Mouse (Mus musculus): ENCODE results near the gene Elob. TPM values are rescaled to one million over a fixed set of nuclear protein-coding genes. Genes with fewer than 3 reads are reported as not detected.

The Elob gene
- polyA plus RNA-seq, 1 experiment from 2014 or later = 1,222 TPM

DNA sequence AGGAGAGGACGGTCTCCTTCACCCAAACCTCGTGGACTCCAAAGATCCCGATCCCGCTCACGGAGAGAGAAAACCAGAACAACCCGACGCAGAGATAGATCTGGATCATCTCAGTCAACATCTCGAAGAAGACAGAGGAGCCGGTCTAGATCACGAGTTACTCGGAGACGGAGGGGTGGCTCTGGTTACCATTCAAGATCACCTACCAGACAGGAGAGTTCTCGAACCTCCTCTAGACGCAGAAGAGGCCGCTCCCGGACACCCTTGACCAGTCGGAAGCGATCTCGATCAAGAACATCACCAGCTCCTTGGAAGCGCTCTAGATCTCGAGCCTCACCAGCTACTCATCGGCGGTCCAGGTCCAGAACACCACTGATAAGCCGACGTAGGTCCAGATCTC lies 9.7 kb downstream of the Elob start:
- peaks cover 48% of the 10 kb centered on the region for H3K9me3 ChIP-seq
- 97% methylated on average over 25 of the region's 25 CpGs for WGBS
- no peak overlapping the region for H3K4me3 ChIP-seq

GRCm38 (mm10) chr17:23818579-23818978 lies 10.4 kb downstream of the Elob start:
- Histone ChIP-seq H3K27ac (no peak overlapping the region), H3K27me3 (ENCODE audit: insufficient read depth, poor library complexity, severe bottlenecking) (no peaks in the 10 kb centered on the region), H3K9me3 (peaks cover 48% of the 10 kb centered on the region), H3K4me3 (no peak overlapping the region), H3K36me3 (peaks cover 100% of the 10 kb centered on the region), H3K4me1 (replicated peaks) (no peaks in the 10 kb centered on the region)
- WGBS = 96% methylated on average over 8 of the region's 8 CpGs
- no peak for DNase-seq (ENCODE audit: low spot score)

More for the DNA sequence above, 9.7 kb downstream of the Elob start:
- no peaks in the 10 kb centered on the region for H3K4me1 ChIP-seq (replicated peaks)
- DNase-seq (ENCODE audit: low spot score) = no peak
- no peak overlapping the region for H3K27ac ChIP-seq
- H3K36me3 ChIP-seq = peaks cover 100% of the 10 kb centered on the region
- H3K27me3 ChIP-seq (ENCODE audit: insufficient read depth, poor library complexity, severe bottlenecking) = no peaks in the 10 kb centered on the region

GRCm38 (mm10) chr17:23815641-23816040 lies 13.3 kb downstream of the Elob start:
- Histone ChIP-seq H3K4me3 (no peak overlapping the region; the same call in 1 of the 2 replicates), H3K27ac (no peak overlapping the region), H3K27me3 (ENCODE audit: insufficient read depth, poor library complexity, severe bottlenecking) (no peaks in the 10 kb centered on the region), H3K4me1 (replicated peaks) (no peaks in the 10 kb centered on the region), H3K36me3 (peaks cover 100% of the 10 kb centered on the region), H3K9me3 (peaks cover 46% of the 10 kb centered on the region)
- 98% methylated on average over 16 of the region's 16 CpGs for WGBS
- no peak for DNase-seq (ENCODE audit: low spot score)

GRCm38 (mm10) chr17:23807918-23808317 lies 21.0 kb downstream of the Elob start:
- Histone ChIP-seq H3K27ac (no peak overlapping the region), H3K4me3 (no peak overlapping the region), H3K9me3 (no peaks in the 10 kb centered on the region), H3K36me3 (peaks cover 64% of the 10 kb centered on the region), H3K4me1 (replicated peaks) (peaks cover 27% of the 10 kb centered on the region), H3K27me3 (ENCODE audit: insufficient read depth, poor library complexity, severe bottlenecking) (no peaks in the 10 kb centered on the region)
- no peak for DNase-seq (ENCODE audit: low spot score)
- 90% methylated on average over 3 of the region's 3 CpGs for WGBS

GRCm38 (mm10) chr17:23806867-23807266 lies 22.1 kb downstream of the Elob start:
- H3K27ac ChIP-seq = no peak overlapping the region
- peaks cover 33% of the 10 kb centered on the region for H3K4me1 ChIP-seq (replicated peaks)
- no peak for DNase-seq (ENCODE audit: low spot score)
- H3K9me3 ChIP-seq = no peaks in the 10 kb centered on the region
- peaks cover 54% of the 10 kb centered on the region for H3K36me3 ChIP-seq
- no peaks in the 10 kb centered on the region for H3K27me3 ChIP-seq (ENCODE audit: insufficient read depth, poor library complexity, severe bottlenecking)
- H3K4me3 ChIP-seq = peak overlapping the region; percentile 99; the same call in 1 of the 2 replicates
- WGBS = 84% methylated on average over 25 of the region's 25 CpGs

GRCm38 (mm10) chr17:23804426-23805085 lies 24.4 kb downstream of the Elob start:
- H3K4me3 ChIP-seq = peak overlapping the region; percentile 99
- no peak for DNase-seq (ENCODE audit: low spot score)
- peaks cover 31% of the 10 kb centered on the region for H3K36me3 ChIP-seq
- H3K4me1 ChIP-seq (replicated peaks) = peaks cover 37% of the 10 kb centered on the region
- H3K27me3 ChIP-seq (ENCODE audit: insufficient read depth, poor library complexity, severe bottlenecking) = no peaks in the 10 kb centered on the region
- H3K9me3 ChIP-seq = no peaks in the 10 kb centered on the region
- 13% methylated on average over 8 of the region's 8 CpGs for WGBS
- peak overlapping the region; percentile 98 for H3K27ac ChIP-seq

GRCm38 (mm10) chr17:23803366-23804041 lies 25.4 kb downstream of the Elob start:
- H3K27me3 ChIP-seq (ENCODE audit: insufficient read depth, poor library complexity, severe bottlenecking) = no peaks in the 10 kb centered on the region
- under 1% methylated on average over 83 of the region's 83 CpGs for WGBS
- H3K4me1 ChIP-seq (replicated peaks) = peaks cover 37% of the 10 kb centered on the region
- peak; percentile 87 for DNase-seq (ENCODE audit: low spot score)
- peak overlapping the region; percentile 98 for H3K27ac ChIP-seq
- peaks cover 20% of the 10 kb centered on the region for H3K36me3 ChIP-seq
- H3K9me3 ChIP-seq = no peaks in the 10 kb centered on the region
- H3K4me3 ChIP-seq = peak overlapping the region; percentile 99

- under 1% methylated on average over 60 of the region's 60 CpGs for WGBS
- no peaks in the 10 kb centered on the region for H3K27me3 ChIP-seq (ENCODE audit: insufficient read depth, poor library complexity, severe bottlenecking)
- peaks cover 37% of the 10 kb centered on the region for H3K4me1 ChIP-seq (replicated peaks)
- H3K27ac ChIP-seq = peak overlapping the region; percentile 98
- H3K36me3 ChIP-seq = peaks cover 15% of the 10 kb centered on the region
- no peaks in the 10 kb centered on the region for H3K9me3 ChIP-seq
- peak; percentile 97 for DNase-seq (ENCODE audit: low spot score)
- H3K4me3 ChIP-seq = peak overlapping the region; percentile 99
Observed at GRCm38 (mm10) chr17:23802746-23803365, 26.1 kb downstream of the Elob start.

DNA sequence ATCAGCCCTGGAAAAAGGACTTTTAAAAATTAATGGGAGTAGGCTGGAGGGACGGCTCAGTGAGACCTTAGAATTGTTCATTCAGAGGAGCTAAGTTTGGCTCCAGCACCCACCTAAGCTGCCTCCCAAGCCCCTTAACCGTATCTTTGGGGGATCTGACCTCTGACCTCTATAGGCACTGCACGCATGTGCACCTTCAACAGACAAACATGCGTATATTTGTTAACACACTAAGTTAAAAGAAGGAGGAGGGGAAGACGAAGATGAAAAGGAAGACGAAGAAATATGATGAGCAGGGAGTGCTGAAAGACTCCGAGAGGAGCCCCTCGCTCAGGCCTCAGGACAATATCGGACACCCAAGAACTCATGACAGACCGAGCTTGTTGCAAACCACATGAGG lies 27.3 kb downstream of the Elob start:
- H3K27me3 ChIP-seq (ENCODE audit: insufficient read depth, poor library complexity, severe bottlenecking) = no peaks in the 10 kb centered on the region
- 93% methylated on average over 10 of the region's 10 CpGs for WGBS
- H3K36me3 ChIP-seq = peaks cover 5% of the 10 kb centered on the region
- peaks cover 31% of the 10 kb centered on the region for H3K4me1 ChIP-seq (replicated peaks)
- no peak for DNase-seq (ENCODE audit: low spot score)
- H3K4me3 ChIP-seq = no peak overlapping the region
- H3K27ac ChIP-seq = peak overlapping the region; percentile 45; the same call in 1 of the 2 replicates
- H3K9me3 ChIP-seq = no peaks in the 10 kb centered on the region

DNA sequence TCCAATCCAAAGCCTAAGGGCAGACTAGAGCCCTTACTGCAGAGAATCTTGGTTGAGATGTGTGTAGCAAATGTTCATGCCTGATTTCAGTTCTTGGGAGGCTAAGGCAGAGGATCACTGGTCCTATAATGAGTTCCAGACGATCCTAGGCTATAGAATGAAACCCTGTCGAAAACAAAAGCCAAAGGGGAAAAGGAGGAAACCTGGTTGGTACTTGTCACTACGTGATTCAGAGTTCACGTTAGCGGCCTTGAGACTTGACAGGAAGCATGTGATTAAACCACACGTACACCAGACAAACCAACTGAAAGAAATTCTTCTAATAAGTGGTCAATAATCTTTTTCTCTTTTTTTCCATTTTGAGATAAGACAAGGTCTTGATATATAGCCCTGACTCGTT lies 31.6 kb downstream of the Elob start:
- no peak overlapping the region for H3K4me3 ChIP-seq
- peaks cover 6% of the 10 kb centered on the region for H3K4me1 ChIP-seq (replicated peaks)
- peaks cover 3% of the 10 kb centered on the region; the same call in 1 of the 2 replicates for H3K36me3 ChIP-seq
- 76% methylated on average over 7 of the region's 7 CpGs for WGBS
- no peak overlapping the region for H3K27ac ChIP-seq
- no peaks in the 10 kb centered on the region for H3K27me3 ChIP-seq (ENCODE audit: insufficient read depth, poor library complexity, severe bottlenecking)
- no peak for DNase-seq (ENCODE audit: low spot score)
- no peaks in the 10 kb centered on the region for H3K9me3 ChIP-seq

DNA sequence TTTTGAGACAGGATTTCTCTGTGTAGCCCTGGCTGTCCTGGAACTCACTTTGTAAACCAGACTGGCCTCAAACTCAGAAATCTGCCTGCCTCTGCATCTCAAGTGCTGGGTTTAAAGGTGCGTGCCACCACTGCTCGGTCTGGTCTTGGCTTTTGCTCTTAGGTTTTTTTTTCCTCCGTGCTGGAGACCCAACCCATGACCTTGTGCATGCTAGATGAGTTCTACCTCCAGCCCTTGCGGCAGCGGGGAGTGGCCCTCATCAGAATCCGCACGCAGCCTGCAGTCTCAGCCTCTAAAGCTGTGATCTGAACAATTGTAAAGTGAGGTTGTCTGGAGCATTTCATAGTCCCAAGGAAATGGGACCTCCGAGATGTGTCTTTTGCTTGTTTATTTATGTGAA lies 33.6 kb downstream of the Elob start:
- 95% methylated on average over 8 of the region's 8 CpGs for WGBS
- Histone ChIP-seq H3K36me3 (peaks cover 3% of the 10 kb centered on the region; the same call in 1 of the 2 replicates), H3K27ac (no peak overlapping the region), H3K4me1 (replicated peaks) (peaks cover 8% of the 10 kb centered on the region), H3K4me3 (no peak overlapping the region), H3K9me3 (no peaks in the 10 kb centered on the region), H3K27me3 (ENCODE audit: insufficient read depth, poor library complexity, severe bottlenecking) (no peaks in the 10 kb centered on the region)
- no peak for DNase-seq (ENCODE audit: low spot score)

- Histone ChIP-seq H3K27me3 (ENCODE audit: insufficient read depth, poor library complexity, severe bottlenecking) (no peaks in the 10 kb centered on the region), H3K36me3 (no peaks in the 10 kb centered on the region), H3K27ac (peak overlapping the region; percentile 94), H3K4me1 (replicated peaks) (peaks cover 24% of the 10 kb centered on the region), H3K9me3 (no peaks in the 10 kb centered on the region), H3K4me3 (peak overlapping the region; percentile 54)
- WGBS = 73% methylated on average over 2 of the region's 2 CpGs
- DNase-seq (ENCODE audit: low spot score) = no peak
Observed at GRCm38 (mm10) chr17:23791079-23791357, 37.9 kb downstream of the Elob start.
